In genomic region chr2:84735346-84735920, GRCm38 (mm10) we compare ENCODE assay signal across 8 mouse cellular contexts. TPM values are rescaled to one million over a fixed set of nuclear protein-coding genes. Genes with fewer than 3 reads are reported as not detected.
DNase-seq lines count a peak whose midpoint lies in the region; ATAC-seq lines count a peak whose summit lies in the region.

No protein-coding gene starts in this region.

- peak; percentile 75 for DNase-seq in MEL-GATA-1-ER (ENCODE audit: extremely low read depth, low read depth)
- DNase-seq in hindbrain, embryonic 14.5 days (ENCODE audit: low spot score): no peak
- peak; percentile 90 for DNase-seq in midbrain, embryonic 11.5 days (ENCODE audit: low spot score, missing footprints)
- DNase-seq in left cerebral cortex, postnatal 10 days (ENCODE audit: extremely low spot score in 1 of 2, low spot score in 2 of 2): no peak
- no peak for DNase-seq in gastrocnemius, postnatal 14 days
- DNase-seq in thymus, postnatal 25 days: no peak
- DNase-seq in left cerebral cortex, postnatal 14 days (ENCODE audit: low spot score in 2 of 2): no peak

- WGBS in hindbrain, embryonic 14.5 days: 19% methylated on average over 7 of the region's 7 CpGs
- WGBS in midbrain, embryonic 11.5 days: 22% methylated on average over 7 of the region's 7 CpGs

- peaks cover 58% of the 10 kb centered on the region for H3K4me1 ChIP-seq in hindbrain, embryonic 14.5 days (replicated peaks; ENCODE audit: control insufficient read depth, insufficient read depth, low read length)
- H3K4me1 ChIP-seq in midbrain, embryonic 11.5 days (ENCODE audit: control insufficient read depth, insufficient read depth, low read length): peaks cover 51% of the 10 kb centered on the region

- H3K9ac ChIP-seq in hindbrain, embryonic 14.5 days: peak overlapping the region; percentile 91
- H3K9ac ChIP-seq in midbrain, embryonic 11.5 days (ENCODE audit: low read length): peak overlapping the region; percentile 91

- no peaks in the 10 kb centered on the region for H3K27me3 ChIP-seq in hindbrain, embryonic 14.5 days (ENCODE audit: control insufficient read depth, insufficient read depth, low read length)
- no peaks in the 10 kb centered on the region for H3K27me3 ChIP-seq in midbrain, embryonic 11.5 days (ENCODE audit: control insufficient read depth, insufficient read depth, low read length)

- intact Hi-C loops in left cerebral cortex, postnatal 10 days (cut with DNase I): loop anchor here (10.0 kb wide), 1 partner anchor 309 kb away; the partner anchor contains the start of gene Tnks1bp1
- intact Hi-C loops in gastrocnemius, postnatal 14 days (cut with DNase I; ENCODE audit: low total_unique reads): no loop called here
- intact Hi-C loops in left cerebral cortex, postnatal 14 days (cut with DNase I): no loop called here

- H3K4me3 ChIP-seq in hindbrain, embryonic 14.5 days (replicated peaks; ENCODE audit: low read length): peak overlapping the region; percentile 56
- peak overlapping the region; percentile 58 for H3K4me3 ChIP-seq in midbrain, embryonic 11.5 days (ENCODE audit: low read depth, low read length)

- H3K9me3 ChIP-seq in hindbrain, embryonic 14.5 days (ENCODE audit: control insufficient read depth, low read length): no peaks in the 10 kb centered on the region
- no peaks in the 10 kb centered on the region for H3K9me3 ChIP-seq in midbrain, embryonic 11.5 days (ENCODE audit: control insufficient read depth, low read length)

- 0 out of 2 replicates have a peak overlapping the region, but pooled peaks have one; percentile 18 for H3K27ac ChIP-seq in hindbrain, embryonic 14.5 days
- peak overlapping the region; percentile 69 for H3K27ac ChIP-seq in midbrain, embryonic 11.5 days (ENCODE audit: low read depth, low read length)

- peak overlapping the region; percentile 68 for H3K4me2 ChIP-seq in hindbrain, embryonic 14.5 days (replicated peaks)
- H3K4me2 ChIP-seq in midbrain, embryonic 11.5 days: peak overlapping the region; percentile 74

- H3K36me3 ChIP-seq in hindbrain, embryonic 14.5 days (replicated peaks; ENCODE audit: control insufficient read depth, insufficient read depth): 0 out of 2 replicates have a peak, but pooled peaks cover 5% of the 10 kb centered on the region
- no peaks in the 10 kb centered on the region for H3K36me3 ChIP-seq in midbrain, embryonic 11.5 days (ENCODE audit: control insufficient read depth, insufficient read depth, low read length)

- ATAC-seq in common myeloid progenitor, adult 5-6 weeks (replicated peaks; ENCODE audit: low read depth, poor library complexity, severe bottlenecking): peak; percentile 53
- ATAC-seq in hindbrain, embryonic 14.5 days (ENCODE audit: low FRiP score): no peak
- no peak for ATAC-seq in midbrain, embryonic 11.5 days (ENCODE audit: low FRiP score)

RNA-seq across cellular contexts. Expression of gene Ypel4, which starts 1.6 kb away (rescaled TPM):
- 0.27 and 1.5 TPM in 2 replicates for total RNA-seq in common myeloid progenitor, adult 5-6 weeks (2017)
- polyA plus RNA-seq in hindbrain, embryonic 14.5 days (2014; fragmentation: Nextera tagmentation; extraction: Ambion mirVana): 12.5 and 13.1 TPM in 2 replicates
- polyA plus RNA-seq in midbrain, embryonic 11.5 days (2014; fragmentation: Nextera tagmentation; extraction: Ambion mirVana): 13.6 and 14.2 TPM in 2 replicates
- 10 to 100 TPM; 21.9 to 23.2 TPM for total RNA-seq in left cerebral cortex, postnatal 10 days (2021)
- 1 to 10 TPM in 1 of 2 experiments, under 1 TPM in 1; 0.73 to 1.0 TPM for total RNA-seq in gastrocnemius, postnatal 14 days (2021)
- 10 to 100 TPM; 40.1 to 41.0 TPM for total RNA-seq in left cerebral cortex, postnatal 14 days (2021)

RNA-seq across cellular contexts. Expression of gene Gm19426, which starts 8.0 kb away (rescaled TPM):
- total RNA-seq in common myeloid progenitor, adult 5-6 weeks (2017): 2.8 TPM in 1 of 2 replicates, not detected in the other
- 2.9 and 3.4 TPM in 2 replicates for polyA plus RNA-seq in hindbrain, embryonic 14.5 days (2014; fragmentation: Nextera tagmentation; extraction: Ambion mirVana)
- polyA plus RNA-seq in midbrain, embryonic 11.5 days (2014; fragmentation: Nextera tagmentation; extraction: Ambion mirVana): 4.5 and 6.5 TPM in 2 replicates
- 1 to 10 TPM; 3.0 to 3.6 TPM for total RNA-seq in left cerebral cortex, postnatal 10 days (2021)
- total RNA-seq in gastrocnemius, postnatal 14 days (2021): 1 to 10 TPM in 1 of 2 experiments, under 1 TPM in 1; 0.66 to 1.0 TPM
- total RNA-seq in left cerebral cortex, postnatal 14 days (2021): 1 to 10 TPM; 1.6 to 2.0 TPM

RNA-seq across cellular contexts. Expression of gene Clp1, which starts 8.3 kb away (rescaled TPM):
- total RNA-seq in common myeloid progenitor, adult 5-6 weeks (2017): 32.5 and 33.7 TPM in 2 replicates
- 21.3 and 22.3 TPM in 2 replicates for polyA plus RNA-seq in hindbrain, embryonic 14.5 days (2014; fragmentation: Nextera tagmentation; extraction: Ambion mirVana)
- polyA plus RNA-seq in midbrain, embryonic 11.5 days (2014; fragmentation: Nextera tagmentation; extraction: Ambion mirVana): 54.4 and 57.0 TPM in 2 replicates
- 1 to 10 TPM; 8.0 to 8.3 TPM for total RNA-seq in left cerebral cortex, postnatal 10 days (2021)
- total RNA-seq in gastrocnemius, postnatal 14 days (2021): 1 to 10 TPM; 4.1 to 4.9 TPM
- 1 to 10 TPM; 7.5 to 8.3 TPM for total RNA-seq in left cerebral cortex, postnatal 14 days (2021)

RNA-seq across cellular contexts. Expression of gene Zdhhc5, which starts 20.5 kb away (rescaled TPM):
- total RNA-seq in common myeloid progenitor, adult 5-6 weeks (2017): 28.9 and 37.0 TPM in 2 replicates
- polyA plus RNA-seq in hindbrain, embryonic 14.5 days (2014; fragmentation: Nextera tagmentation; extraction: Ambion mirVana): 21.9 and 22.5 TPM in 2 replicates
- polyA plus RNA-seq in midbrain, embryonic 11.5 days (2014; fragmentation: Nextera tagmentation; extraction: Ambion mirVana): 22.4 and 23.9 TPM in 2 replicates
- 10 to 100 TPM; 37.0 to 38.4 TPM for total RNA-seq in left cerebral cortex, postnatal 10 days (2021)
- total RNA-seq in gastrocnemius, postnatal 14 days (2021): 10 to 100 TPM; 41.3 to 45.1 TPM
- 10 to 100 TPM; 41.6 to 42.9 TPM for total RNA-seq in left cerebral cortex, postnatal 14 days (2021)

RNA-seq across cellular contexts. Expression of gene Serping1, which starts 39.8 kb away (rescaled TPM):
- not detected in 2 replicates for total RNA-seq in common myeloid progenitor, adult 5-6 weeks (2017)
- 36.2 and 36.3 TPM in 2 replicates for polyA plus RNA-seq in hindbrain, embryonic 14.5 days (2014; fragmentation: Nextera tagmentation; extraction: Ambion mirVana)
- polyA plus RNA-seq in midbrain, embryonic 11.5 days (2014; fragmentation: Nextera tagmentation; extraction: Ambion mirVana): 37.0 and 39.2 TPM in 2 replicates
- total RNA-seq in left cerebral cortex, postnatal 10 days (2021): 1 to 10 TPM; 4.7 to 6.9 TPM
- 10 to 100 TPM; 55.0 to 72.1 TPM for total RNA-seq in gastrocnemius, postnatal 14 days (2021)
- 1 to 10 TPM; 5.9 to 6.8 TPM for total RNA-seq in left cerebral cortex, postnatal 14 days (2021)

Comparison
In these comparisons a context has a peak if more than half of its experiments do, and no peak if none do; other contexts are left out.
1. DNase-seq: peak in MEL-GATA-1-ER (single experiment) and midbrain, embryonic 11.5 days (single experiment); none in hindbrain, embryonic 14.5 days (single experiment), left cerebral cortex, postnatal 10 days (0 of 2), gastrocnemius, postnatal 14 days (single experiment), thymus, postnatal 25 days (single experiment) and left cerebral cortex, postnatal 14 days (0 of 2).